Mouse (Mus musculus): ENCODE measurements at regions not wholly inside any gene's neighbourhood (a gene's known extent, or its start where the extent isn't known, plus 50 kb on each side); places are given as distances from the start of the nearest gene placed in this dataset.

GRCm38 (mm10) chr10:117549854-117550605 lies 79.3 kb upstream of the Cpm start:
- H3K4me3 ChIP-seq (replicated peaks; ENCODE audit: extremely low read depth, low read depth, low read length): no peak overlapping the region
- TF ChIP-seq CTCF (IDR thresholded peaks at IDR 0.05; ENCODE audit: insufficient read depth, low read length) (no peak), POLR2A (IDR thresholded peaks at IDR 0.05; ENCODE audit: borderline replicate concordance, extremely low read depth, low read depth, low read length) (no peak)
- no peaks in the 10 kb centered on the region for H3K4me1 ChIP-seq (ENCODE audit: control insufficient read depth, insufficient read depth, low read length)
- no peak for DNase-seq
- 92% methylated on average over 16 of the region's 16 CpGs for WGBS

GRCm38 (mm10) chr10:117549506-117549830 lies 79.8 kb upstream of the Cpm start:
- no peak for TF ChIP-seq POLR2A (IDR thresholded peaks at IDR 0.05; ENCODE audit: borderline replicate concordance, extremely low read depth, low read depth, low read length)
- no peak for TF ChIP-seq CTCF (IDR thresholded peaks at IDR 0.05; ENCODE audit: insufficient read depth, low read length)
- no peak overlapping the region for H3K4me3 ChIP-seq (replicated peaks; ENCODE audit: extremely low read depth, low read depth, low read length)
- WGBS: 93% methylated on average over 4 of the region's 4 CpGs
- no peaks in the 10 kb centered on the region for H3K4me1 ChIP-seq (ENCODE audit: control insufficient read depth, insufficient read depth, low read length)
- no peak for DNase-seq

GRCm38 (mm10) chr10:117548775-117549505 lies 80.4 kb upstream of the Cpm start:
- Histone ChIP-seq H3K4me1 (ENCODE audit: control insufficient read depth, insufficient read depth, low read length) (no peaks in the 10 kb centered on the region), H3K4me3 (replicated peaks; ENCODE audit: extremely low read depth, low read depth, low read length) (no peak overlapping the region)
- WGBS: 90% methylated on average over 23 of the region's 23 CpGs
- TF ChIP-seq POLR2A (IDR thresholded peaks at IDR 0.05; ENCODE audit: borderline replicate concordance, extremely low read depth, low read depth, low read length) (no peak), CTCF (IDR thresholded peaks at IDR 0.05; ENCODE audit: insufficient read depth, low read length) (no peak)
- no peak for DNase-seq

GRCm38 (mm10) chr10:117548262-117548661 lies 81.0 kb upstream of the Cpm start:
- DNase-seq: no peak
- no peaks in the 10 kb centered on the region for H3K4me1 ChIP-seq (ENCODE audit: control insufficient read depth, insufficient read depth, low read length)
- WGBS: 94% methylated on average over 4 of the region's 4 CpGs
- TF ChIP-seq CTCF (IDR thresholded peaks at IDR 0.05; ENCODE audit: insufficient read depth, low read length) (no peak), POLR2A (IDR thresholded peaks at IDR 0.05; ENCODE audit: borderline replicate concordance, extremely low read depth, low read depth, low read length) (no peak)
- H3K4me3 ChIP-seq (replicated peaks; ENCODE audit: extremely low read depth, low read depth, low read length): no peak overlapping the region

GRCm38 (mm10) chr10:117547275-117547674 lies 82.0 kb upstream of the Cpm start:
- Histone ChIP-seq H3K4me1 (ENCODE audit: control insufficient read depth, insufficient read depth, low read length) (no peaks in the 10 kb centered on the region), H3K4me3 (replicated peaks; ENCODE audit: extremely low read depth, low read depth, low read length) (no peak overlapping the region)
- DNase-seq: no peak
- 76% methylated on average over 6 of the region's 6 CpGs for WGBS
- TF ChIP-seq POLR2A (IDR thresholded peaks at IDR 0.05; ENCODE audit: borderline replicate concordance, extremely low read depth, low read depth, low read length) (no peak), CTCF (IDR thresholded peaks at IDR 0.05; ENCODE audit: insufficient read depth, low read length) (no peak)

- 87% methylated on average over 5 of the region's 5 CpGs for WGBS
- H3K4me1 ChIP-seq (ENCODE audit: control insufficient read depth, insufficient read depth, low read length): no peaks in the 10 kb centered on the region
- DNase-seq: no peak
- no peak for TF ChIP-seq POLR2A (IDR thresholded peaks at IDR 0.05; ENCODE audit: borderline replicate concordance, extremely low read depth, low read depth, low read length)
- no peak for TF ChIP-seq CTCF (IDR thresholded peaks at IDR 0.05; ENCODE audit: insufficient read depth, low read length)
- H3K4me3 ChIP-seq (replicated peaks; ENCODE audit: extremely low read depth, low read depth, low read length): no peak overlapping the region
Measured at GRCm38 (mm10) chr10:117545842-117546631, 83.3 kb upstream of the Cpm start.

GRCm38 (mm10) chr10:117544680-117545546 lies 84.4 kb upstream of the Cpm start:
- TF ChIP-seq POLR2A (IDR thresholded peaks at IDR 0.05; ENCODE audit: borderline replicate concordance, extremely low read depth, low read depth, low read length) (no peak), CTCF (IDR thresholded peaks at IDR 0.05; ENCODE audit: insufficient read depth, low read length) (no peak)
- H3K4me1 ChIP-seq (ENCODE audit: control insufficient read depth, insufficient read depth, low read length): no peaks in the 10 kb centered on the region
- 72% methylated on average over 15 of the region's 15 CpGs for WGBS
- DNase-seq: no peak
- H3K4me3 ChIP-seq (replicated peaks; ENCODE audit: extremely low read depth, low read depth, low read length): no peak overlapping the region

- H3K4me1 ChIP-seq (ENCODE audit: control insufficient read depth, insufficient read depth, low read length): no peaks in the 10 kb centered on the region
- TF ChIP-seq CTCF (IDR thresholded peaks at IDR 0.05; ENCODE audit: insufficient read depth, low read length): no peak
- TF ChIP-seq POLR2A (IDR thresholded peaks at IDR 0.05; ENCODE audit: borderline replicate concordance, extremely low read depth, low read depth, low read length): no peak
- DNase-seq: no peak
Measured at GRCm38 (mm10) chr10:117543995-117544679, 85.2 kb upstream of the Cpm start.

More at GRCm38 (mm10) chr10:117543995-117544679, 85.2 kb upstream of the Cpm start:
- 87% methylated on average over 13 of the region's 13 CpGs for WGBS
- H3K4me3 ChIP-seq (replicated peaks; ENCODE audit: extremely low read depth, low read depth, low read length): no peak overlapping the region
